Mouse (Mus musculus) heart, embryonic 10.5 days (tissue): Measurements from ENCODE around the gene Slitrk6. TPM values are rescaled to one million over a fixed set of nuclear protein-coding genes. Genes with fewer than 3 reads are reported as not detected.

Experiments used
- DNase-seq: peaks from one replicate; pipeline ENCODE4 v3.0.0-alpha.2; 2017; ENCODE audit warnings: low spot score
- H3K27ac ChIP-seq: fragments of 300-500 bp; sonication (generic); 2 replicates; pipeline ENCODE4 v1.5.1; 2016; ENCODE audit warnings: mild to moderate bottlenecking
- H3K27me3 ChIP-seq: fragments of 300-500 bp; sonication (generic); 2 replicates; pipeline ENCODE4 v1.6.1; 2016; ENCODE audit warnings: mild to moderate bottlenecking; ENCODE audit not compliant: poor library complexity, insufficient read depth, severe bottlenecking
- H3K36me3 ChIP-seq: fragments of 300-500 bp; sonication (generic); 2 replicates; pipeline ENCODE4 v1.6.1; 2016; ENCODE audit warnings: mild to moderate bottlenecking, moderate library complexity
- H3K4me1 ChIP-seq: fragments of 300-500 bp; sonication (generic); 2 replicates; pipeline ENCODE4 v1.6.1; 2016; ENCODE audit warnings: mild to moderate bottlenecking
- H3K4me3 ChIP-seq: fragments of 300-500 bp; sonication (generic); 2 replicates; pipeline ENCODE4 v1.5.1; 2016; ENCODE audit warnings: mild to moderate bottlenecking, moderate library complexity
- H3K9me3 ChIP-seq: fragments of 300-500 bp; sonication (generic); 2 replicates; pipeline ENCODE4 v1.6.1; 2016; ENCODE audit warnings: mild to moderate bottlenecking, moderate library complexity
- WGBS: fragments of 180-500 bp; shearing (Covaris S2); methylation state at CpG from one replicate; pipeline ENCODE4 v1.1.7; 2016; 5-methylcytosine and 5-hydroxymethylcytosine counted together
- polyA plus RNA-seq: library from polyadenylated mRNA; unstranded; fragments of >200 nt; fragmentation: Nextera tagmentation; extraction: Ambion mirVana; gene quantifications from 2 replicates; pipeline ENCODE4 v1.2.1, GENCODE M21; 2016

The Slitrk6 gene
- polyA plus RNA-seq, result 0.65 and 3.2 TPM in 2 replicates

DNA sequence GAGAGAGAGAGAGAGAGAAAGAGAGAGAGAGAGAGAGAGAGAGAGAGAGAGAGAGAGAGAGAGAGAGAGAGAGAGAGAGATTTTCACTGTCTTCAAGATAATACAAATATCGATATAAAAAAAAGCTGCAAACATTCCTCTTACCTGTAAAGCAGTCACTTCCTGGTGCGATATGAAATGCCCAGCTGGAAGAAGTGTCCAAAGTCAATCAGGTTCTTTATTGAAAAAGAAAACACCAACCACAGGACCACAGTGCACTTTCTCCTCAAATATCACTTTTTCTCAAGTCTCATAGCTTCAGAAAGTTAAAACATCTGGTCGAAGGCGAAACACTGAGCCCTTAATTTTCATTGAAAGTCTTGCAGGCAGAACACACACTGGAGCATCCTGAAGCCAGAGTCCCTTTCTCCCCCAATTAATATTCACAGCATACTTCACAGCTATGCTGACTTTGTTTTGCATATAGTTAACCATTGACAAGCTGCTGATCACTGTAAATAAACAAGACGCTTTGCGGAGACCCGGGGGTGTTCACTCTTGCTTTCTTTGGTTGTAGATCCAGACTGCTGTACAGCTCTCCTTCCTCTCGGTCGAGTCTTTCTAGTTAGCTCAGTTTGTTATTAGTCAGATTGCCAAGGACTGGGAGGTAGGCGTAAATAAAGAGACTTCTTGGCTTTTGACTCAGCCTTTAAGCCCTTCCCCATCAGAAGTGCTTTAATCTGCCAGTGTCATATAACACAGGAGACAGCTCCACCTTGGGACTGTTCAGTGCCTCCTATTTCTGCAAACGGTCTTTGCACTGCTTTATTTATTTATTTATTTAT lies at the start of gene Slitrk6:
Gene Slitrk6 (minus strand): TSS at position 666 of the 824 bp plus-strand sequence.
- no peaks in the 10 kb centered on the region for H3K27me3 ChIP-seq
- H3K27ac ChIP-seq, result no peak within 1 kb of the TSS
- no peaks in the 10 kb centered on the region for H3K36me3 ChIP-seq
- 62% methylated on average over 11 of the region's 11 CpGs for WGBS
- no peak within 1 kb of the TSS for H3K4me3 ChIP-seq
- DNase-seq, result no peak
- no peaks in the 10 kb centered on the region for H3K4me1 ChIP-seq
- no peaks in the 10 kb centered on the region for H3K9me3 ChIP-seq

GRCm38 (mm10) chr14:110777546-110777945 lies 22.6 kb upstream of the Slitrk6 start:
- Histone ChIP-seq H3K36me3 (no peaks in the 10 kb centered on the region), H3K4me3 (no peak overlapping the region), H3K27ac (no peak overlapping the region), H3K9me3 (no peaks in the 10 kb centered on the region), H3K27me3 (no peaks in the 10 kb centered on the region), H3K4me1 (no peaks in the 10 kb centered on the region)
- DNase-seq, result no peak

GRCm38 (mm10) chr14:110770694-110771093 lies 15.7 kb upstream of the Slitrk6 start:
- Histone ChIP-seq H3K27me3 (no peaks in the 10 kb centered on the region), H3K4me1 (no peaks in the 10 kb centered on the region), H3K4me3 (no peak overlapping the region), H3K9me3 (no peaks in the 10 kb centered on the region), H3K36me3 (no peaks in the 10 kb centered on the region), H3K27ac (no peak overlapping the region)
- DNase-seq, result no peak
- WGBS, result 82% methylated on average over 1 of the region's 1 CpGs

DNA sequence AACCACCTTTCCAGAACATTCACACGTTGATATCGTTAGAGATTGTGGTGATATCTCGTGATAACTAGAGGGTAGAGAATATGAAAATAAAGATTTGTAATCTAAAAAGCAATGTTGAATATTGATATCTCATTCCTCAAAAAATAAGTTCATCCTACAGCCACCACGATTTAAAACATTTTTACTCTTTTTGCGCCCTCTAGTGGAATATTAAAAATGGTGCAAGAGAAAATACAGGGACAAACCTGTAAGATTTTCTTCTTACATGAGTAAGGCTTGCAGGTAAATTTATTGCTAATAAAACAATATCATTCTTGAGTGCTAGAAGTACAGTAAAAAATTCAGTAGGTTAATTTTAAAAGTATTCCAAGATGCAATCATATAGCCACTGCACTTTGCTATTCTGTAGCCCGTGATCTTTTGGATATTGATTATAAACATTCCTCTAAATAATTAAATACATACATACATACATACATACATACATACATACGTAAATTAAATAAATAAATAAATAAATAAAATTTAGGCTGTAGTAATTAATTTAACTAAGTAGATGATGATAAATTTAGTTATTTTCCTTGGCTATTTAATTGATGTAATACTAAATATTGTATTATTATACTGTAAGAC lies 7.8 kb upstream of the Slitrk6 start:
- no peaks in the 10 kb centered on the region for H3K27me3 ChIP-seq
- 18% methylated on average over 7 of the region's 7 CpGs for WGBS
- H3K9me3 ChIP-seq, result no peaks in the 10 kb centered on the region
- no peaks in the 10 kb centered on the region for H3K36me3 ChIP-seq
- no peak overlapping the region for H3K4me3 ChIP-seq
- no peaks in the 10 kb centered on the region for H3K4me1 ChIP-seq
- no peak for DNase-seq
- H3K27ac ChIP-seq, result no peak overlapping the region

DNA sequence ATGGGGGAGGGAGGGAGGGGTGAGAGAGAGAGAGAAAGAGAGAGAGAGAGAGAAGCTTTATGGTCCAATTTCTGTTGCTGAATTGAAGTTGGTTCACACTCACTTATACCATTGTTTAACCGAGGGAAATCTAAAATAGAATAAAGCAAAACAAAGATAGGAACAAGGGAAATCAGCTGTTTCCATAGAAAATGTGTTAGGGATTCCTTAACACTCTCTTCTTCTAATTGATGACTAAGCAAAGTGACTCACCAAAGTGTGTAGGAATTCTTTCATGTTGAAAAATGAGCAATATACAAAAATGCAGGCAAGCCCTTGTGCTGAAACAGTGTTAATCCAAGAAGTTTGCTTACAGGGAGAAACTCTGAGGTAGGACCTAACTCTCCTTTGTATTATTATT lies 6.0 kb upstream of the Slitrk6 start:
- WGBS, result 58% methylated on average over 1 of the region's 1 CpGs
- Histone ChIP-seq H3K27ac (no peak overlapping the region), H3K9me3 (no peaks in the 10 kb centered on the region)

GRCm38 (mm10) chr14:110755308-110755650 lies 330 bp upstream of the Slitrk6 start:
- Histone ChIP-seq H3K4me3 (no peak overlapping the region), H3K27ac (no peak overlapping the region), H3K9me3 (no peaks in the 10 kb centered on the region), H3K36me3 (no peaks in the 10 kb centered on the region), H3K27me3 (no peaks in the 10 kb centered on the region), H3K4me1 (no peaks in the 10 kb centered on the region)
- WGBS, result 75% methylated on average over 4 of the region's 4 CpGs
- no peak for DNase-seq

More for the DNA sequence above, 6.0 kb upstream of the Slitrk6 start:
- H3K27me3 ChIP-seq, result no peaks in the 10 kb centered on the region
- H3K4me3 ChIP-seq, result no peak overlapping the region
- no peaks in the 10 kb centered on the region for H3K4me1 ChIP-seq
- H3K36me3 ChIP-seq, result no peaks in the 10 kb centered on the region
- no peak for DNase-seq

GRCm38 (mm10) chr14:110739861-110740260 lies 15.1 kb downstream of the Slitrk6 start:
- no peaks in the 10 kb centered on the region for H3K36me3 ChIP-seq
- WGBS, result 80% methylated on average over 7 of the region's 7 CpGs
- no peaks in the 10 kb centered on the region for H3K9me3 ChIP-seq
- H3K27ac ChIP-seq, result no peak overlapping the region
- DNase-seq, result no peak
- H3K27me3 ChIP-seq, result no peaks in the 10 kb centered on the region
- H3K4me1 ChIP-seq, result no peaks in the 10 kb centered on the region
- H3K4me3 ChIP-seq, result no peak overlapping the region

DNA sequence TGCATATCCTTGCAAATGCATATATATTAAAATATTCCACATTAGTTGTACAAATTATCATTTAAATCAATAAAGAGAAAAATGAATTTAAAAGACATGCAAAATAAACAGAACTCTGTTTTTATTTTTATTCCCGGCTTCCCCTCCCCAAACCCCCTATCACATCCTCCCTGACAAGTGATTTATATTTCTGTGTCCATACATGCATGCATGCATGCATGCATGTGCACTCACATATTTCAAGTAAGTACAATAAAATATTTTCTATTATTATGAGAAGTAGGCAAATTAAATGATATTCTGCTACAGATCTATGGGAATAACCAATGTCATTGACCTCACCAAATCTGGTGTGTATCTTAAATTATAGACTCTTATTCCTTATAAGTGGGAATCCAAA lies 15.6 kb downstream of the Slitrk6 start:
- H3K4me1 ChIP-seq, result no peaks in the 10 kb centered on the region
- no peaks in the 10 kb centered on the region for H3K27me3 ChIP-seq
- H3K36me3 ChIP-seq, result no peaks in the 10 kb centered on the region
- no peaks in the 10 kb centered on the region for H3K9me3 ChIP-seq
- no peak for DNase-seq
- 85% methylated on average over 1 of the region's 1 CpGs for WGBS
- no peak overlapping the region for H3K27ac ChIP-seq
- no peak overlapping the region for H3K4me3 ChIP-seq

- Histone ChIP-seq H3K27ac (no peak overlapping the region), H3K9me3 (no peaks in the 10 kb centered on the region), H3K27me3 (no peaks in the 10 kb centered on the region), H3K36me3 (no peaks in the 10 kb centered on the region), H3K4me1 (no peaks in the 10 kb centered on the region), H3K4me3 (no peak overlapping the region)
- WGBS, result 62% methylated on average over 4 of the region's 4 CpGs
- DNase-seq, result no peak
Measured at GRCm38 (mm10) chr14:110728344-110728910, 26.5 kb downstream of the Slitrk6 start.

- WGBS, result 75% methylated on average over 2 of the region's 2 CpGs
- no peak overlapping the region for H3K27ac ChIP-seq
- no peaks in the 10 kb centered on the region for H3K36me3 ChIP-seq
- H3K27me3 ChIP-seq, result no peaks in the 10 kb centered on the region
- H3K4me3 ChIP-seq, result no peak overlapping the region
- no peak for DNase-seq
- H3K9me3 ChIP-seq, result no peaks in the 10 kb centered on the region
- H3K4me1 ChIP-seq, result no peaks in the 10 kb centered on the region
Measured at GRCm38 (mm10) chr14:110724026-110724576, 30.8 kb downstream of the Slitrk6 start.
